Mouse (Mus musculus): ENCODE results near the gene Srarp. TPM values are rescaled to one million over a fixed set of nuclear protein-coding genes. Genes with fewer than 3 reads are reported as not detected.

Gene Srarp
- polyA plus RNA-seq, 1 experiment from 2014 or later = 0.39 TPM

DNA sequence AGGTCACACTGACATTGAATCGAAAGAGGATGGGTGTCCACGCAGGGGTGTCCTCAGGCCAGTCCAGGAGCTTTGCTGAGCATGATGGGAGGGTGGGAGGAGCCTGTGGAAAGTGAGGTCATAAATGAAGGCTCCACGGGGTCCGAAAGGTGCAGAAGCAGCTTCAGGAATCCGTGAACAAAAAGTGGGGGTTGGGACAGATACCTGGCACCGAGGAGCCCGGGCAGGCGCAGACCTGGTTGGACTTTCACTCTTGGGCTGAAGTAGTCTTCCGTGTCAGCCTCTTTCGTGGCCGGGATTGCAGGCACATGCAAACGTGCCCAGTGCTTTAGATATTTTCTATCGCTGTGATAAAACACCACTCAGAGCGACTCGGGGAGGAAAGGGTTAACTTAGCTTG lies 35.7 kb downstream of the Srarp start:
- no peak overlapping the region for H3K4me3 ChIP-seq
- H3K27ac ChIP-seq (replicated peaks) = no peak overlapping the region
- H3K9me3 ChIP-seq = no peaks in the 10 kb centered on the region
- no peak overlapping the region for H3K4me2 ChIP-seq
- no peaks in the 10 kb centered on the region for H3K36me3 ChIP-seq
- 84% methylated on average over 15 of the region's 15 CpGs for WGBS
- 0 out of 2 replicates have a peak, but pooled peaks cover 2% of the 10 kb centered on the region for H3K27me3 ChIP-seq
- peaks cover 7% of the 10 kb centered on the region for H3K4me1 ChIP-seq (replicated peaks)
- no peak for ATAC-seq (ENCODE audit: low FRiP score, low read depth)
- H3K9ac ChIP-seq = no peak overlapping the region

GRCm38 (mm10) chr4:141398545-141398944 lies 37.4 kb downstream of the Srarp start, which contains the start of gene Clcnka:
TSS of gene Clcnka (minus strand) at chr4:141398724.
- ATAC-seq (ENCODE audit: low FRiP score, low read depth) = no peak
- no peak within 1 kb of the TSS for H3K27ac ChIP-seq (replicated peaks)
- no peak within 1 kb of the TSS for H3K4me3 ChIP-seq
- 0 out of 2 replicates have a peak, but pooled peaks cover 6% of the 10 kb centered on the region for H3K27me3 ChIP-seq
- 74% methylated on average over 12 of the region's 12 CpGs for WGBS
- no peak within 1 kb of the TSS for H3K9ac ChIP-seq
- no peaks in the 10 kb centered on the region for H3K36me3 ChIP-seq
- H3K9me3 ChIP-seq = no peaks in the 10 kb centered on the region
- no peaks in the 10 kb centered on the region for H3K4me1 ChIP-seq (replicated peaks)
- H3K4me2 ChIP-seq = no peak within 1 kb of the TSS

DNA sequence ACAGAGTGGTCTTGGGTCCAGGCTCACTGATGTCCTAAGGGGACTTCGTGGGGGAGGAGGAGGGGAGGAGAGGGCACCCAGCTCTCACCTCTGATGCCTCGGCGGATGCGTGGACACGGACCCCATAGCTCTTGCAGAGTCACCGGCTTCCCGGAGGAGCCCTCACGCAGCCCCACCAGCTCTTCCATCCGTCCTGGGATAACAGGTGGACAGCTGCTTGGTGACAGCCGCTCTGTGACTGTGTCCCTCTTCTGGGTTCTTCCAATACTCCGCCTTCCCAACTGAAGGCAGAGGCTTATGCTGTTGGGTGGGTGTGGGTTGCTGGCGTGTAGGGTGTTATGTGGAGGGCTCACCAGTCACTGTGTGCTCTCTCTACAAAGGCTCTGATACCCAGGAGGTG lies 38.0 kb downstream of the Srarp start:
- Histone ChIP-seq H3K9me3 (no peaks in the 10 kb centered on the region), H3K27me3 (0 out of 2 replicates have a peak, but pooled peaks cover 6% of the 10 kb centered on the region), H3K4me3 (no peak overlapping the region), H3K27ac (replicated peaks) (no peak overlapping the region), H3K4me1 (replicated peaks) (no peaks in the 10 kb centered on the region), H3K36me3 (no peaks in the 10 kb centered on the region), H3K4me2 (no peak overlapping the region), H3K9ac (no peak overlapping the region)
- no peak for ATAC-seq (ENCODE audit: low FRiP score, low read depth)
- 74% methylated on average over 12 of the region's 12 CpGs for WGBS

DNA sequence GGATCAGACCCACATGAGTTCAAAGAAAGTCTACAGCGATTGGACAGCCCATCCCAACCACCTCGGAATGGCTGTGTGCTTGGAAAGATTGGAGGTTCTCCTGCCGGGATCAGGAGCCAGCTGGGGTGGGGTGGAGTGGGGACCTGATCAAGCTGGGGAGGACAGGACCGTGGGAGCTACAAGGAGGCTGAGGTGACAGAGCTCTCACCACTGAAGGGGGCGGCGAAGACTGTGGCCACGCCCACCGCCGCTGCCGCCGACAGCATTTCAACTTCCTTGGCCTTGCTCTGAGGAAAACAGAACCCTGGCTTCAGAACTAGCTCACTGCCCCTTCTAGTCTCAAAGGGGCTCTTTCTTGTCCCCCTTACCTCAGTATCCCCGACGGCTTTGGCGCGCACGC lies 41.2 kb downstream of the Srarp start:
- Histone ChIP-seq H3K27ac (replicated peaks) (no peak overlapping the region), H3K9ac (no peak overlapping the region), H3K4me2 (0 out of 2 replicates have a peak overlapping the region, but pooled peaks have one; percentile 9), H3K27me3 (0 out of 2 replicates have a peak, but pooled peaks cover 6% of the 10 kb centered on the region), H3K36me3 (no peaks in the 10 kb centered on the region), H3K4me3 (no peak overlapping the region), H3K4me1 (replicated peaks) (no peaks in the 10 kb centered on the region), H3K9me3 (no peaks in the 10 kb centered on the region)
- ATAC-seq (ENCODE audit: low FRiP score, low read depth) = no peak
- 14% methylated on average over 16 of the region's 16 CpGs for WGBS

DNA sequence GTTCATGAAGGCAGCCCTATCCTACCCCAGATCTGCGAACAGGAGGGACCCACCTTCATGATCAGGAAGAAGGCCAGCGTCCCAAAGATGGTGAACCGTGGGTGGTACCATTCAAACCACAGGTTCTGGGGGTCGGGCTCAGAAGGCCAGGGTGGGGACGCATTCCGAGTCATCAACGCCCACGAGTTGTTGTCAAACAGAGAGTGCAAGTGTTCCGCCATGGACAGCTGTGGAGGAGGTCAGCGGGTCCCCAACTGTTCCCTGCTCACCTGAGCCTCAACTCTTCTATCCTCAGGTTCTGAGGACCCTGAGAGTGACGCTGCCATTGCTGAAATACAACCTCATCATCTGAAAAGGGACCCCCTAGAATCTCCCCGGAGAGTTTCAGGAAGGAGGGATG lies 44.6 kb downstream of the Srarp start:
- H3K4me3 ChIP-seq = no peak overlapping the region
- H3K36me3 ChIP-seq = no peaks in the 10 kb centered on the region
- H3K4me1 ChIP-seq (replicated peaks) = no peaks in the 10 kb centered on the region
- H3K9ac ChIP-seq = no peak overlapping the region
- no peaks in the 10 kb centered on the region for H3K9me3 ChIP-seq
- 0 out of 2 replicates have a peak, but pooled peaks cover 7% of the 10 kb centered on the region for H3K27me3 ChIP-seq
- no peak overlapping the region for H3K27ac ChIP-seq (replicated peaks)
- no peak overlapping the region for H3K4me2 ChIP-seq
- no peak for ATAC-seq (ENCODE audit: low FRiP score, low read depth)
- WGBS = 82% methylated on average over 12 of the region's 12 CpGs

DNA sequence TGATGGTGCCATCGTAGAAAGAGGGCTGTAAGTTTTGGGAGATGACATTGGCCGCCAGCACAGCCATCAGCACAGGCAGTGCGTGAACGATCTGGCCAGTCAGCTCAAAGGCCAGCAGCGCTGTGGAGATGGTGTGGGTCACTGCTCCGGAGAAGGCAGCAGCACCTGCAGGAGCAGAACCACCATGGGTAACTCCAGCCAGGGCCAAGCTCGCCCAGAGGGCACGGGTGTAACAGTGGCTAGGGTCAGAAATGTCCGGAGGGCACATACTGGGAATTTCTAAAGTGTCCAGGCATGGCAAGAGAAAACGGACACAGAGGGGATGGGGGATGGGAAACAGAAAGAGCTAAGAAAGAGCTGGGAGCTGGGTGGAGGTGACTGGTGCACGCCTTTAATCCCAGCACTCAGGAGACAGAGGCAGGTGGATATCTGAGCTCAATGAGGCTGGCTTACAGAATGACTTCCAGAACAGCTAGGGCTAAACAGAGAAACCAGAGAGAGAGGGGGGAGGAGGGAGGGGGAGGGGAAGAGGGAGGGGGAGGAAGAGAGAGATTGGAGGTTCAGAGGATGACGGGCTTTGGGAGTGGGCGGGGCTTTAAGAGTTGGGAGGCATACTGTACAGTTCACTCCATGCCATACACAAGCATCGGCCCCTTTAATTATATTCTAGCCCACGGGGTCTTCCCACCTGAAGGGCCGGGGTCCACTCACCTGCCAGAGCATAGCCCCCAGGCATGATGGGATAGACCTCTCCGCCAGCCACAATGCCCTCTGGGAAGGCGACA lies 46.3 kb downstream of the Srarp start:
- peaks cover 4% of the 10 kb centered on the region; the same call in 1 of the 2 replicates for H3K27me3 ChIP-seq
- H3K4me3 ChIP-seq = no peak overlapping the region
- 75% methylated on average over 18 of the region's 18 CpGs for WGBS
- H3K4me1 ChIP-seq (replicated peaks) = no peaks in the 10 kb centered on the region
- H3K27ac ChIP-seq (replicated peaks) = no peak overlapping the region
- no peak for ATAC-seq (ENCODE audit: low FRiP score, low read depth)
- no peak overlapping the region for H3K4me2 ChIP-seq
- H3K36me3 ChIP-seq = no peaks in the 10 kb centered on the region
- H3K9me3 ChIP-seq = no peaks in the 10 kb centered on the region
- H3K9ac ChIP-seq = no peak overlapping the region

GRCm38 (mm10) chr4:141387933-141388332 lies 48.0 kb downstream of the Srarp start:
- no peak for ATAC-seq (ENCODE audit: low FRiP score, low read depth)
- Histone ChIP-seq H3K9ac (no peak overlapping the region), H3K4me2 (no peak overlapping the region), H3K4me1 (replicated peaks) (no peaks in the 10 kb centered on the region), H3K27ac (replicated peaks) (no peak overlapping the region), H3K27me3 (peaks cover 20% of the 10 kb centered on the region), H3K36me3 (no peaks in the 10 kb centered on the region), H3K9me3 (no peaks in the 10 kb centered on the region), H3K4me3 (no peak overlapping the region)
- 73% methylated on average over 5 of the region's 5 CpGs for WGBS

DNA sequence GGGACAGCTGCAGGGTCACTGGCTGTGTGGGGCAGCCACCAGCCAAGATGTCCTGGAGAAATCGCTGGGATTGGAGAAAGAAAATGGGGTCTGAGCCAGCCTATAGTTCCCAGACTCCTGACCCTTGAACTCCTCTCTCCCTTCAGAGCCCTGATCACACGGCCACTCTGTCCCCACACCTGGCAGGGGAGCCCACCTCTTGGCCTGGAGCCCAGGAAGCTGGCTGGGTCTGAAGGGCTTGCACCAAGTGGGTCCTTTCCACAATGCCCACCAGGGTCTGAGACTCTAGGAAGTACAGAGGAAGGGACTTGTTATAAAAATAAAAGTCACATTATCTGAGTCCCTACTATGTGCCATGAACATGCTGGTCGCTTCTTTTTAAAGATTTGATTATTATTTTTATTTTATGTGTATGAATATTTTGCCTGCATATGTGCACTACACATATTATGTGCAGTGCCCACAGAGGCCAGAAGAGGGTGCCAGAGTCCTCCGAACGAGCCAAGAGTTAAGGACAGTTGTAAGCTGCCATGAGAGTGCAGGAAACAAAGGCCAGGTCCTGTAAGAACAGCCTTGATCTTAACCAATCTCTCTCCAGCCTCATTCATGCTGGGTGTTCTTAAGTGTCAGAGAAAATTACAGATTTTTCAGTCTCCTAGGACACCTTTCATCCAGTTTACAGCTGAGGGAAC lies 48.7 kb downstream of the Srarp start:
- no peak for ATAC-seq (ENCODE audit: low FRiP score, low read depth)
- H3K4me1 ChIP-seq (replicated peaks) = peaks cover 4% of the 10 kb centered on the region; the same call in 1 of the 2 replicates
- WGBS = 18% methylated on average over 5 of the region's 5 CpGs
- H3K36me3 ChIP-seq = no peaks in the 10 kb centered on the region
- no peaks in the 10 kb centered on the region for H3K9me3 ChIP-seq
- peaks cover 26% of the 10 kb centered on the region for H3K27me3 ChIP-seq
- H3K9ac ChIP-seq = no peak overlapping the region
- H3K4me3 ChIP-seq = no peak overlapping the region
- H3K27ac ChIP-seq (replicated peaks) = no peak overlapping the region
- H3K4me2 ChIP-seq = no peak overlapping the region

GRCm38 (mm10) chr4:141386150-141386549 lies 49.8 kb downstream of the Srarp start:
- Histone ChIP-seq H3K9ac (no peak overlapping the region), H3K4me3 (no peak overlapping the region), H3K4me1 (replicated peaks) (peaks cover 6% of the 10 kb centered on the region; the same call in 1 of the 2 replicates), H3K36me3 (no peaks in the 10 kb centered on the region), H3K27ac (replicated peaks) (no peak overlapping the region), H3K4me2 (no peak overlapping the region), H3K9me3 (no peaks in the 10 kb centered on the region), H3K27me3 (peaks cover 36% of the 10 kb centered on the region)
- no peak for ATAC-seq (ENCODE audit: low FRiP score, low read depth)
- WGBS = 75% methylated on average over 7 of the region's 7 CpGs

- H3K4me2 ChIP-seq = no peak overlapping the region
- peaks cover 6% of the 10 kb centered on the region; the same call in 1 of the 2 replicates for H3K4me1 ChIP-seq (replicated peaks)
- H3K27ac ChIP-seq (replicated peaks) = no peak overlapping the region
- 0% methylated on average over 7 of the region's 7 CpGs for WGBS
- no peak overlapping the region for H3K4me3 ChIP-seq
- no peaks in the 10 kb centered on the region for H3K9me3 ChIP-seq
- no peaks in the 10 kb centered on the region for H3K36me3 ChIP-seq
- no peak for ATAC-seq (ENCODE audit: low FRiP score, low read depth)
- no peak overlapping the region for H3K9ac ChIP-seq
- H3K27me3 ChIP-seq = peaks cover 45% of the 10 kb centered on the region
Measured at GRCm38 (mm10) chr4:141385275-141385674, 50.6 kb downstream of the Srarp start.

Data from hindbrain, embryonic 15.5 days (tissue).